Mouse (Mus musculus): Measurements from ENCODE around the gene Ctsw. TPM values are rescaled to one million over a fixed set of nuclear protein-coding genes. Genes with fewer than 3 reads are reported as not detected.

Ctsw gene
- 1.6 and 1.9 TPM in 2 replicates for polyA plus RNA-seq (2016; fragmentation: Nextera tagmentation; extraction: Ambion mirVana)

DNA sequence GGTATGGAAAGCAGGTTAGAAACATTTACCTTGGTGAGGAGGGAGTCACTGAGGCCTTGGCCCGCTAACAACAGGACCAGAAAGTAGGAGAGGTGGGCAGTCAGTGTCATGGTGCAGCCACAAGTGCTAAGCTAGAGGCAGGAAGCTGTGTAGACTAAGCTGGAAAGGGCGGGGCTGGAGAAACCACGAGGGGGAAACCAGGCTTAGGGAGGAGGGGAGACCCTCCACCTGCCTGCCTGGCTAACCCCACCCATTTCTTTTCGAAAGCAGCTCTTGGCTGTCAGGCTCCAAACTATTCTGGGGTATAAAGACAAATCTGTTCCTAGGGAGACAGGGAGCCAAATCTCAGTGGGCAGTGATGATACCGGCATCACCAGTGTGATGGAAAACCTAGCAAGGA is at the start of gene Ctsw:
Gene Ctsw (minus strand): TSS at position 134 of the 400 bp plus-strand sequence.
- Histone ChIP-seq H3K36me3 (peaks cover 50% of the 10 kb centered on the region), H3K4me3 (no peak within 1 kb of the TSS), H3K27ac (no peak within 1 kb of the TSS), H3K27me3 (ENCODE audit: low read depth, poor library complexity, severe bottlenecking) (no peaks in the 10 kb centered on the region), H3K9me3 (replicated peaks) (no peaks in the 10 kb centered on the region), H3K4me1 (peaks cover 13% of the 10 kb centered on the region)
- DNase-seq (ENCODE audit: low spot score) = no peak
- WGBS = 60% methylated on average over 5 of the region's 5 CpGs

DNA sequence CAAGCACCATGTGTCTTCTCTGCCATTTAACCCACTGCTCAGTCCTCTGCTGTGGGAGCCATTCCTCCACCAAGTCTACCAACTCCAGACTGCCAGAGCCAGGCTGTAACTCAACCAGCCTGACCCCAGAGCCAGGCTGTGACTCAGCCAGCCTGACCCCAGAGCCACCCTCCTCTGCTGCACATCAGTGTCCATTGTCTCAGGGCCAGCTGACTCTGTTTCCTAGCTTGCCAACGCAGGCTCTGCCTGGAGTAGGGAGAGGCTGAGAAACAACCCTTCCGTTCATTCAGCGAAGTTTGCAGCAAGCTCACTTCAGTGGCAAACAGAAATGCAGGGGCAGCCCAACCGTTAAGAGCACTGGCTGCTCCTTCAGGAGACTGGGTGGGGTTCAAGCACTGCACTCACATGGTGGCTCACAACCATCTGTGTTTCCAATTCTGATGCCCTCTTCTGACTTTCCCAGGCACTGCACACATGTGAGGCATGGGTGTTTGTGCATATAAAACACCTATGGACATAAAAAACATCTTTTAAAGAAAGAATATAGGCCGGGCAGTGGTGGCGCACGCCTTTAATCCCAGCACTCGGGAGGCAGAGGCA is 48.7 kb upstream of the Ctsw start:
- Histone ChIP-seq H3K9me3 (replicated peaks) (no peaks in the 10 kb centered on the region), H3K27me3 (ENCODE audit: low read depth, poor library complexity, severe bottlenecking) (no peaks in the 10 kb centered on the region), H3K4me1 (0 out of 2 replicates have a peak, but pooled peaks cover 2% of the 10 kb centered on the region), H3K36me3 (no peaks in the 10 kb centered on the region), H3K27ac (no peak overlapping the region), H3K4me3 (no peak overlapping the region)
- WGBS = 81% methylated on average over 8 of the region's 8 CpGs
- no peak for DNase-seq (ENCODE audit: low spot score)

DNA sequence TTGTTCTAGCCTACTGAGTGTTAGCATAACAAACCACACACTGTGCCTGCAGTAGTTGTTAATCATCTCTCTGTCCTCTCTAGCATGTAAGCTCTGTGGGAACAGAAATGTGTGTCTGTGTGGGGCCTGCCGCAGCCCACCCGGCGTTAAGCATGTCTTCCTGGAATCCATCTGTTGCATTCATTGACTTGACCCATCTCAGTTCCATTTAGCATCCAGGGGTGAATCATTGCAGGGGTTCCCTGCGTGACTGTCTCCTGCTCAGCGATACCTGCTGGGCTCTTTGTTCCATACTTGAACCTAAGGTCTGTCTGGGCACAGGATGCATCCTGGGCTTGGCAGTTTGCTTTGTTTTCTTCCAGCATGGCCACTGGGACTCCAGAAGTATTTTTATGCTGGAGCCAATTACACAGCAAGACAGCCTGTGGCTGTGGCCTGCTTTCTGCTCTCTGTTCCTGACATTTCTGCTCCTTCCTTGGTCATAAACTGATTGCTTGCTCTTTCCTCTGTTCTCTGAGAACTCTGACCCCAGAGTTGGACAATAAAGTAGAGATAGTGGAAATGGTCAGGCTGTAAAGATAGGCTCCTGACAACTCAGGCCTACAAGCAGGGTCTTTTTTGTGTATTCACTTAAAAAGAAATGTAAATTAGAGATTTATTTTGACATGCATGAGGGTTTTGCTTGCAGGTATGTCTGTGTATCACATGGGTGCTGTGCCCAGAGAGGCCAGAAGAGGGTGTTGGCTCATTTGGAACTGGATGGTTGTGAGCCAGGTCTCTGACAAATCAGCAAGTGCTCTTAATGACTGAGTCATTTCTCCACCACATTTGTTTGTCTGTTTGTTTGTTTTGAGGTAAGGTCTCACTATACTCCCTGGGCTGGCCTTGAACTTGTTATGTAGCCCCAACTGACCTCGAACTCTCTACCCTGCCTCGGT is 47.8 kb upstream of the Ctsw start:
- WGBS = 85% methylated on average over 7 of the region's 7 CpGs
- Histone ChIP-seq H3K27me3 (ENCODE audit: low read depth, poor library complexity, severe bottlenecking) (no peaks in the 10 kb centered on the region), H3K27ac (no peak overlapping the region), H3K36me3 (no peaks in the 10 kb centered on the region), H3K9me3 (replicated peaks) (no peaks in the 10 kb centered on the region), H3K4me3 (no peak overlapping the region), H3K4me1 (peaks cover 5% of the 10 kb centered on the region)
- no peak for DNase-seq (ENCODE audit: low spot score)

DNA sequence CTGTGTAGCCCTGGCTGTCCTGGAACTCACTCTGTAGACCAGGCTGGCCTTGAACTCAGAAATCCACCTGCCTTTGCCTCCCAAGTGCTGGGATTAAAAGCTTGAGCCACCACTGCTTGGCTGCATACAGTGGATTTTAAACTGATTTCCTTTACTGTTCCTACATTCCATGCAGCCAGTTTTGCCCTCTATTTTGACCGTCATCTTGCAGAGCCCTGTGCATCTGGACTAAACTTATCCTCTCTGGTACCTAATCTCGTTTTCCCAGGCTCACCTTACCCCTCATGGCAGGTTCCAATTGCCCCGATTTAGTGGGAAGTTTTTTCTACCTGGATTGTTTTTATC is 44.7 kb upstream of the Ctsw start:
- Histone ChIP-seq H3K4me3 (no peak overlapping the region), H3K36me3 (no peaks in the 10 kb centered on the region), H3K27ac (no peak overlapping the region), H3K9me3 (replicated peaks) (no peaks in the 10 kb centered on the region), H3K4me1 (peaks cover 21% of the 10 kb centered on the region), H3K27me3 (ENCODE audit: low read depth, poor library complexity, severe bottlenecking) (no peaks in the 10 kb centered on the region)
- DNase-seq (ENCODE audit: low spot score) = no peak
- 83% methylated on average over 3 of the region's 3 CpGs for WGBS

DNA sequence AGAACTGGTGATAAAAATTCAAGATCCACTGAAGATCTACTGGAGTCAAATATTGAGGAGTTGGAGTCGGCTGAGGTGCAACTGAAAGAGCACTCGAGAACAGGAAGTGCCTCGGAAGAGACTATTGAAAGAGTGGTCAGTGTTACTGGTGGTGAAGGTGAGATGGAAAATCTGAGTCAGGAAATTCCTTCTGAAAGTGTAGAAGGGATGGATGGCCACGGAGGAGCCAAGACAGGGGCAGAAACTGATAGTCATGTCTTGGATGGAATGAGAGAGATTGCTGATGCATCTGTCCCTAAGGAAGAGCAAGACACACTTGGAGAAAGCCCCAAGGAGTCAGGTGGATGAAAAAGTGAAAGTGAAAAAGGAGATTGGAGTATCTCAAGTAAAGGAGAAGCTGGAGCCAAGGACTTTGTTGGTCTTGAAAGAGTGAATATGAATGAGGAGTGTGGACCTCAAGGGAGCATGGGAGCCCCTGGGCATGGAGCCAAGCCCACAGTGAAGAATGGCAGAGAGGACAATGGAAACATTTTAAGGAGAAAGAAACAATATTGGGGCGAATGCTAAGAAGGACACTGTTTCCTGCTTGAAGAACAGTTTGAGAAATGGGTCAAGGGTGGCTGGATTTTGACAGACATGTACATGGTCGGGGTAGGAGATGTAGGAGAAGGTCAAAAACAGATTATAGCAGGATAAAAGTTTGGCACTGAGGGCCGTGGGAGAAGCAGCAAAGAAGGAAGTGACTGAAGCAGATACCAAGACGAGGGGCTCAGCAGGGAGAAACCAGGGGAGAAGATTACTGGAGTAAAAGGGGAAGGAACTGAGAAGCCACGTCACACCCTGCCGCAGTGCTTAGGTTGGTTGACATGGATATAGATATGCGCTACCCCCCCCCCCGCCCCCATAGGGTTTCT is 44.0 kb upstream of the Ctsw start:
- DNase-seq (ENCODE audit: low spot score) = no peak
- H3K27me3 ChIP-seq (ENCODE audit: low read depth, poor library complexity, severe bottlenecking) = no peaks in the 10 kb centered on the region
- no peak overlapping the region for H3K27ac ChIP-seq
- H3K9me3 ChIP-seq (replicated peaks) = no peaks in the 10 kb centered on the region
- 86% methylated on average over 12 of the region's 12 CpGs for WGBS
- H3K4me1 ChIP-seq = peaks cover 21% of the 10 kb centered on the region
- H3K4me3 ChIP-seq = no peak overlapping the region
- no peaks in the 10 kb centered on the region for H3K36me3 ChIP-seq

DNA sequence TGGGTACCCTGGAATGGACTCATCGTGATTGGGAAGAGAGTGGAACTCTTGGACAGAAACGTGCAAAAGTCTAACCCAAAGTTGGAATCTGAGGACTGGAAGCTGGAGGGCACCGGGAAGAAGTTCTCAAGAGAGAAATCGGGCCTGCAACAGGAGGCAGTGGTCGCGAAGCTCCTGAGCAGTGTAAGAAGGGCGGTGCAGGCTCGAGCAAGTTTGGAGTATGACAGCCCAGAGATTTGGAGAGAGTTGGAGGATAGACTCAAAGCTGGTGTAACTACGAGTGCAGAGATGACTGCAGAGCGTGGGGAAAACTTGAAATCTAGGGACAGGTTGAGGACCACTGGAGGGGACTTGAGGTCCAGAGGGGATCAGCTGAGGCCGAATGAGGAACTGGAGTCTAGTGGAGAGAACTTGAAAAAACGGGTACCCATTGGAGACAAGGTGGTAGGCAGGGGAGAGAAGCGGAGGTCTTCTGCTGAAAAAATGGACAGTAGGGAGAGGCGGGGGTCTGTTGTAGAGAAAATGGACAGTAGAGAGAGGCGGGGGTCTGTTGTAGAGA is 42.8 kb upstream of the Ctsw start:
- Histone ChIP-seq H3K9me3 (replicated peaks) (no peaks in the 10 kb centered on the region), H3K4me3 (peak overlapping the region; percentile 54), H3K27ac (peak overlapping the region; percentile 81), H3K4me1 (peaks cover 22% of the 10 kb centered on the region), H3K27me3 (ENCODE audit: low read depth, poor library complexity, severe bottlenecking) (no peaks in the 10 kb centered on the region), H3K36me3 (no peaks in the 10 kb centered on the region)
- no peak for DNase-seq (ENCODE audit: low spot score)
- 47% methylated on average over 15 of the region's 15 CpGs for WGBS

DNA sequence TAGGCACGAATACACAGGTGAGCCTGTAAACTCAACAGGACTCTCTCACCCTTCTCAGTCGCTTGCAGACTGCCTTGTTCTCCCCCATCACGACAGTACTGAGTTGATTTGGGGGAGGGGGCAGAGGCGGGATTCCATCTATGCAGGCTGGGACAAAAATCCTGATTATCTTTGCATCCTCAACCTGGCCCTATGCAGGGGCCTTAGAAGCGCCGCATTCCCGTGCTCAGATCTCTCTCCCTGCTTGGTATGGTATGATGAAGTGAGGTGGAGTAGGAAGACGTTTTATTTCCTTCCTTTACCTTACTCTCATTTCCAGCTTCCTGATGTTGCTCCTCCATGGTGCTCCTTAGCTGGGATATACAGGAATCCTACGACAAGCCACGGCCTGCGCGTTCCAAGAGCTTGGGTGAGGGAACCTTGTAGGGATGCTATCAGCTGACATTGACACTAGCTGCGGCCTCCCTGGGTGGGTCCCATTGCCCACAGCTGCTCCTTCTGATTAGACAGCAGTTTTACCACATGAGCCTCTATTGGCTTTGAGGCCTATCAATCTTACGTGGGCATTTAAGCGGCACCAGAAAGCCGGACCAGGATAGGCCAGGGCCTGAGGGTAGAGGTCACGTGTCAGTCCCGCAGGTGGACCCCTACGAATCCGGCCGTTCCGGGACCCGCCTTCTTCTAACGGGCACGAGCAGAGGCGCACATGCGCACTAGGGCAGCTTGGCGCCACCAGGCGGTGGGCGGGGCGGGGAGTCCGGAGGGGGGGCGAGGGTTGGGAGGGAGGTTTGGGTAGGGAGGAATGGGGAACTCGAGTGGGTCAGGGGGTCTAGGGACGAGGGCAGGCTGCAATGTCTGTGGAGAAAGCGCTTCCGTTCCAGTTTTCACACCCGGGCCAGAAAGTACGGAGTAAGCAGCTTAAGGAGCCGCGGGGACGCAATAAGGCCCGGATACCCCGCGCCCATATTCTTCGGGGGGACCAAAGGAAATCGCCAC is 42.0 kb upstream of the Ctsw start, which contains the start of gene Snx32:
Gene Snx32 (minus strand): TSS at position 508 of the 996 bp plus-strand sequence.
- Histone ChIP-seq H3K27me3 (ENCODE audit: low read depth, poor library complexity, severe bottlenecking) (no peaks in the 10 kb centered on the region), H3K9me3 (replicated peaks) (no peaks in the 10 kb centered on the region), H3K4me1 (peaks cover 22% of the 10 kb centered on the region), H3K4me3 (peak within 1 kb of the TSS; percentile 54), H3K27ac (peak within 1 kb of the TSS; percentile 81), H3K36me3 (no peaks in the 10 kb centered on the region)
- 2% methylated on average over 47 of the region's 47 CpGs for WGBS
- peak; percentile 93 for DNase-seq (ENCODE audit: low spot score)

DNA sequence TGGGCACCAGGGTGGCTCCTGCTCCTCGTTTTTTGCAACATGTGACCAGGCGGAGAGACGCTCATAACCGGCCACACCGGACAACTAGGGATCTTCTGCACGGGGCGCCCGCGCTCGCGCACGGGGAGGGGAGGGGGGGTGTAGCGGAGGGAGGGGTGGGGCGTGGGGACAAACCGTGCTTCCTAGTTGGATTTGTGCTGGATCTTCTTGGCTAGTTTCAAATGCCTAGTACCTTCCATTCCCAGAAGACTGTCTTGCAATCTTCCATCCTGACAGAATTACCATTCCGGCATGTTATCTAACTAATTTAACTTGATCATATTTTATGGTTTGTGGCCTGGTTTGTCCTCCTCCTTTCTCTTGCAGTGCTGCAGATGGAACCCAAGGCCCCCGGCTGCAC is 35.4 kb upstream of the Ctsw start, which contains the start of gene 1700020D05Rik:
Gene 1700020D05Rik (minus strand): TSS at position 101 of the 400 bp plus-strand sequence.
- Histone ChIP-seq H3K9me3 (replicated peaks) (no peaks in the 10 kb centered on the region), H3K36me3 (peaks cover under 1% of the 10 kb centered on the region; the same call in 1 of the 2 replicates), H3K4me1 (peaks cover 3% of the 10 kb centered on the region; the same call in 1 of the 2 replicates), H3K4me3 (no peak within 1 kb of the TSS), H3K27me3 (ENCODE audit: low read depth, poor library complexity, severe bottlenecking) (no peaks in the 10 kb centered on the region), H3K27ac (no peak within 1 kb of the TSS)
- WGBS = 44% methylated on average over 17 of the region's 17 CpGs
- no peak for DNase-seq (ENCODE audit: low spot score)

DNA sequence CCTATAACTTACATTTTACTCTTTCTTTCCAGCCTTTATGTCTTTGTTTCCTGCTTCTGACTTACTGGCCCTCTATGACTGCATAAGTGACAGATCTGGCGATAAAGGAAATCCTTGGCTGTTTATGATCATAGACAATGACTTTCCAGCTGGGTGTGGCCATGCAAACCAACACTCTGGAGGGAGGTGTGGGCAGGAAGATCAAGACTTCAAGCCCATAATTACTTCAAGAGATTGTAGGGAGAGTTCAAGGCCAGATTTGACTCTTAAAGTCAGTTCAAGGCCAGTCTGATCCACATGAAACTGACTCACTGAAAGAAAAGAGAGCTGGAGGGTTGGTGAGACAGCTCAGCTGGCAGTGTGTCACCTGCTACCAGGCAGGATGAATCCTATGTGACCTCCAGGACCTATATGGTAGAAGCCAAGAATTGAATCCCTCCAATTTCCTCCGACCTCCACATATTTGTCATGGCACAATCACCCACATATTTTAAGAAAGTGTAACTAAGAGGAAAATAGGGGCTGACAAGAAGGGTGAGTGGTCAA is 32.1 kb upstream of the Ctsw start:
- no peak overlapping the region for H3K27ac ChIP-seq
- DNase-seq (ENCODE audit: low spot score) = no peak
- H3K36me3 ChIP-seq = peaks cover 33% of the 10 kb centered on the region
- no peaks in the 10 kb centered on the region for H3K9me3 ChIP-seq (replicated peaks)
- H3K27me3 ChIP-seq (ENCODE audit: low read depth, poor library complexity, severe bottlenecking) = no peaks in the 10 kb centered on the region
- WGBS = 88% methylated on average over 2 of the region's 2 CpGs
- H3K4me1 ChIP-seq = no peaks in the 10 kb centered on the region
- no peak overlapping the region for H3K4me3 ChIP-seq

DNA sequence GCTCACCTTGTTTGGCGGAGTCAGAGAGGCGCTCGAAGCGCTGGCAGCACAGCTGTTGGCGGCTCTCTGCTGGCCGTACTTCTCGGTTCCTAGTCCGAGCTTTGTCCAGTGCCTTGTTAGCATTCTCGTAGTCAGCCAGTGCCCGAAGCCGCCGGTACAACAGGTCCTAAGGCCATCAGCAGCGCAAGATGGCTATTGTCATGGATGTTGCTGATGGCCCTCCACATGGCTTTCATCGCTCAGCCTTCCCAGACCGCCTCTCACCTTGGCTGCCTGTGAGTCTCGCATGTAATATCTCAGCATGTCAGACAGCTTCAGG is 27.7 kb upstream of the Ctsw start:
- Histone ChIP-seq H3K4me1 (peaks cover 9% of the 10 kb centered on the region; the same call in 1 of the 2 replicates), H3K36me3 (peaks cover 70% of the 10 kb centered on the region), H3K9me3 (replicated peaks) (no peaks in the 10 kb centered on the region), H3K4me3 (no peak overlapping the region), H3K27me3 (ENCODE audit: low read depth, poor library complexity, severe bottlenecking) (no peaks in the 10 kb centered on the region), H3K27ac (no peak overlapping the region)
- no peak for DNase-seq (ENCODE audit: low spot score)
- 87% methylated on average over 16 of the region's 16 CpGs for WGBS

DNA sequence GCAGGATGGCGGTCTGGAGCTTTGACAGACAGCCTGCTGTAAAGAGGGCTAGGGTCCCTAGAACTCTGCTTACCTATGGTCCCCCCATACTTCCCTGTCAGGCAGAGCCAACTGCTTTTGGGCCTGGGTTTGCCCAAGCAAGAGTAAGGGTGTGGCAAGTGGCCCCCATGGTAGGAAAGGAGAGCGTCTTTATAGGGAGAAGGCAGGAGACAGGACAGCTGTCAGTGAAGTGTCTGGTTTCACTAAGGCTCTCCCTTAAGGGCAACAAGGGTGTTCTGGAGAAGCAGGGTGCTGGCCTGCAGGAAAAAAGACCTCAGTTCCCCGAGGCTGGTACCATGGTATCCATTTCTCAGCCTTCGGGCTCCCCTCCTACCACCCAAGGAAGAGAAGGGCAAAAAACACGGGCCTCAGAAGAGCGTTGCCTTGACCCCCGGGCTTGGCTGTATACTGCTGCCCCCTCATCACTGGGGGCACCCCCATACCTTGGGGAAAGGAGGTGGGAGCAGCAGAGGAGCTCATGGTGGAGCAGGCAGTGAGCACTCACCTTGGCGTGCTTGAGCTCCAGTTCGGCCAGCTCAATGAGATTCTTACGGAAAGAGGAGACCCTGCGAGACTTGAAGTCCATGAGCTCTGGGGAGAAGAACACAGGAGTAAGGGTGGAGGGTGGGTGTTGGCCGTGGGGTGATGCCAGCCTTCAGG is 27.2 kb upstream of the Ctsw start:
- DNase-seq (ENCODE audit: low spot score) = no peak
- peaks cover 9% of the 10 kb centered on the region; the same call in 1 of the 2 replicates for H3K4me1 ChIP-seq
- H3K27me3 ChIP-seq (ENCODE audit: low read depth, poor library complexity, severe bottlenecking) = no peaks in the 10 kb centered on the region
- H3K36me3 ChIP-seq = peaks cover 70% of the 10 kb centered on the region
- no peak overlapping the region for H3K27ac ChIP-seq
- no peak overlapping the region for H3K4me3 ChIP-seq
- WGBS = 85% methylated on average over 12 of the region's 12 CpGs
- H3K9me3 ChIP-seq (replicated peaks) = no peaks in the 10 kb centered on the region
